Mouse (Mus musculus): ENCODE measurements around the gene Ndufaf2. TPM values are rescaled to one million over a fixed set of nuclear protein-coding genes. Genes with fewer than 3 reads are reported as not detected.

Ndufaf2 gene
- polyA plus RNA-seq, 1 experiment from 2014 or later: 79.7 TPM

DNA sequence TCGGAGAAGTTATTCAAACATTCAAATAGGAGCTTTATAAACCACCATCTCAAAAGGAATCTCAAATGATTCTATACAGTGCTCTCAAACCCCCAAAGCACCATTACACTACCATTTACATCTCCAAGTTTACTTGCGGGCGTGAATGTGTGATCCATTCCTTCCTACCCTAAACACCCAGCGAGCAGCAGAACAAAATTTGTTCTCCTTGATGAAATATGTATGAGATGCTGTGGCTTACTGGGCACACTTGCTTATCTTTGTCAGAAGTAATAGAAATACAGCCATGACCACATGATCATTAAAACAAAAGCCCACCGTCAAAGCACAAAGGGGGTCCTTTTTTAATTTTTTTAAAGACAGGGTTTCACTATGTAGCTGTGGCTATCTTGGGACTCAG, 44.9 kb downstream of the Ndufaf2 start:
- Histone ChIP-seq H3K4me1 (ENCODE audit: insufficient read depth) (no peaks in the 10 kb centered on the region), H3K9me3 (ENCODE audit: low read depth, low read length) (no peaks in the 10 kb centered on the region), H3K36me3 (ENCODE audit: insufficient read depth) (no peaks in the 10 kb centered on the region), H3K4me2 (no peak overlapping the region), H3K9ac (no peak overlapping the region), H3K4me3 (ENCODE audit: low read depth, low read length) (no peak overlapping the region), H3K27ac (ENCODE audit: low read depth) (no peak overlapping the region), H3K27me3 (ENCODE audit: insufficient read depth, low read length) (no peaks in the 10 kb centered on the region)
- WGBS: 88% methylated on average over 5 of the region's 5 CpGs
- DNase-seq (no peak), ATAC-seq (ENCODE audit: insufficient read depth) (no peak)
- no peak for TF ChIP-seq CTCF (IDR thresholded peaks at IDR 0.05; ENCODE audit: low read depth)

DNA sequence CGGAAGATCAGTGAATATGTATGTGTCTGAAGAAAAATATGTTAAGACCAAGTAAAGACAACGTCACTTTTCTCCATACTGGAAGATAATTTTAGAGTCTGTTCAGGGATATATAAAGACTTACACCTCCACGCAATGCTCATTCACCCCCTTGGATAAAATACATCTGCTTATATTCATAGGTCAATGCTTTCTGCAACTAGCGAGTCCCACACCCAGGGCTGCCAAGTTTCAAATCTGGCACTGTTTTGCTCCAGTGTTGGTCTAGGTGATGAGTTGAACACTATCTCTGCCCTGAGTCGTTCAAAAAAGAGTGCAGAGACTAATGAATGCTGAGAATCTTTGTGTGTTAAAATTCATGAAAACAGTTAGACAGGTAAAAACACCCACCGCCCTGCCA, 47.5 kb downstream of the Ndufaf2 start:
- no peak for ATAC-seq (ENCODE audit: insufficient read depth)
- Histone ChIP-seq H3K27me3 (ENCODE audit: insufficient read depth, low read length) (no peaks in the 10 kb centered on the region), H3K4me1 (ENCODE audit: insufficient read depth) (no peaks in the 10 kb centered on the region), H3K27ac (ENCODE audit: low read depth) (no peak overlapping the region), H3K36me3 (ENCODE audit: insufficient read depth) (no peaks in the 10 kb centered on the region), H3K4me3 (ENCODE audit: low read depth, low read length) (no peak overlapping the region), H3K4me2 (no peak overlapping the region), H3K9ac (no peak overlapping the region), H3K9me3 (ENCODE audit: low read depth, low read length) (no peaks in the 10 kb centered on the region)
- DNase-seq: no peak
- WGBS: 82% methylated on average over 6 of the region's 6 CpGs
- no peak for TF ChIP-seq CTCF (IDR thresholded peaks at IDR 0.05; ENCODE audit: low read depth)

DNA sequence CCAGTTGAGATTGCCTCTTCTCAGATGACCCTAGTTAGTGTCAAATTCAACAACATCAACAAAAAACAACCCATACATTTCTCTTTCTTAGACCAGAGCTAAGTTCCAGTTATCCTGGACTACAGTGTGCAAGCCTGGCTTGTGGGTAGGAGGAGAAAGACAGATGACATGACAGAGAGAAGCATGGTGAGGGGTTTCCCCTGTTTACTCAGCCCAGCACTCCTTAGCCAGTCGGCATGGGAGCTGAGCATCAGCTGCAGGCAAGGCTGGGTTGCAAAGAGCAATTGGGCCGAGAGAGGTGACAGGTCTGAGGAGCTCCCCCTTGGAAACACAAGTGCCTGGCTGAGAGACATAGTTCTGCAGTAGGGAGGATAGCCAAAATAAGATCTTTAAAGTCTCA, 57.7 kb downstream of the Ndufaf2 start:
- ATAC-seq (ENCODE audit: insufficient read depth) (no peak), DNase-seq (no peak)
- WGBS: 13% methylated on average over 2 of the region's 2 CpGs
- no peak overlapping the region for H3K27ac ChIP-seq (ENCODE audit: low read depth)
- TF ChIP-seq CTCF (IDR thresholded peaks at IDR 0.05; ENCODE audit: low read depth): no peak
- H3K27me3 ChIP-seq (ENCODE audit: insufficient read depth, low read length): no peaks in the 10 kb centered on the region
- H3K4me1 ChIP-seq (ENCODE audit: insufficient read depth): no peaks in the 10 kb centered on the region
- H3K9me3 ChIP-seq (ENCODE audit: low read depth, low read length): no peaks in the 10 kb centered on the region
- no peak overlapping the region for H3K4me2 ChIP-seq
- no peak overlapping the region for H3K9ac ChIP-seq
- no peaks in the 10 kb centered on the region for H3K36me3 ChIP-seq (ENCODE audit: insufficient read depth)
- H3K4me3 ChIP-seq (ENCODE audit: low read depth, low read length): no peak overlapping the region

DNA sequence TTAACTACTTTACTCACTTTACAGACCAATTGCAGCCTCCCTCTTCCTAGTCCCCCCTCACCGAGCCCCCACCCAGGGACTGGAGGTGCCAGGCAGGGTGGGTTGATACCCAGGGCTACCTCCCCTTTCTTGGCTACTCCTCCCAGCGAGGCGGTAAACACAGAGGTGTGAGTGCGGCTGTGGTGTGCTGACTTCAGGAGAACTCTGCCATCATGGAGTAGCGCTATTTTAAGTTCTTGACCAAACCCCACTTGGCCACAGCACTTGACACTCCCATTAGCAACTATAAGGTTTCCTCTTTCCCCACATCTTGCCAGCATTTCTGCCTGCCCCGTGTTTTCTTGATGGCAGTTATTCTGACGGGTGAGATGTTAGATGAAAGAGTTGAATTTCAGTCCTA, 62.0 kb downstream of the Ndufaf2 start:
- H3K9ac ChIP-seq: no peak overlapping the region
- WGBS: 47% methylated on average over 7 of the region's 7 CpGs
- no peak overlapping the region for H3K27ac ChIP-seq (ENCODE audit: low read depth)
- H3K4me2 ChIP-seq: no peak overlapping the region
- no peak for DNase-seq
- no peaks in the 10 kb centered on the region for H3K9me3 ChIP-seq (ENCODE audit: low read depth, low read length)
- no peak overlapping the region for H3K4me3 ChIP-seq (ENCODE audit: low read depth, low read length)
- ATAC-seq (ENCODE audit: insufficient read depth): no peak
- no peaks in the 10 kb centered on the region for H3K27me3 ChIP-seq (ENCODE audit: insufficient read depth, low read length)
- TF ChIP-seq CTCF (IDR thresholded peaks at IDR 0.05; ENCODE audit: low read depth): no peak
- H3K36me3 ChIP-seq (ENCODE audit: insufficient read depth): no peaks in the 10 kb centered on the region
- no peaks in the 10 kb centered on the region for H3K4me1 ChIP-seq (ENCODE audit: insufficient read depth)

DNA sequence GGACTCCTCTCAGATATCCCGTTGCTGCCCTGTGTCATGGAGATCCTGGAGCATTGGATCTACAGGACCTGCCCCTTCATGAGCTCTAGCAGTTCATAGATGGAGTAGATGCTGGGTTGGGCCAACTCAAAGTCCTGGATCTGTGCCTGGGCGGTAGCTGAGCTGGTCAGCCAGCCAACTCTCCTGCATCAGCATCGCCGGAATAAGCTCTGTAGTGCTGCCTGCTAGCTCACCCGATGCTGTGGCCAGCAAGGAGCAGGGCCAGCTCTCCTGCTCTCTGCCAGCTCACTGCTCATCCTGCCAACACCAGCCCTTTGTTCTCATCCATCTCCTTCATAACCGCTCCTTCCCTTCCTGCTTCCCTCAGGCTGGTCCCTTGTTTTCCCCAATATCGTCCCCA, 62.8 kb downstream of the Ndufaf2 start:
- ATAC-seq (ENCODE audit: insufficient read depth): peak; percentile 68
- Histone ChIP-seq H3K4me2 (no peak overlapping the region), H3K36me3 (ENCODE audit: insufficient read depth) (no peaks in the 10 kb centered on the region), H3K27me3 (ENCODE audit: insufficient read depth, low read length) (no peaks in the 10 kb centered on the region), H3K4me1 (ENCODE audit: insufficient read depth) (no peaks in the 10 kb centered on the region), H3K9me3 (ENCODE audit: low read depth, low read length) (no peaks in the 10 kb centered on the region), H3K27ac (ENCODE audit: low read depth) (no peak overlapping the region), H3K9ac (no peak overlapping the region), H3K4me3 (ENCODE audit: low read depth, low read length) (no peak overlapping the region)
- DNase-seq: peak; percentile 59
- 62% methylated on average over 7 of the region's 7 CpGs for WGBS
- TF ChIP-seq CTCF (IDR thresholded peaks at IDR 0.05; ENCODE audit: low read depth): no peak

DNA sequence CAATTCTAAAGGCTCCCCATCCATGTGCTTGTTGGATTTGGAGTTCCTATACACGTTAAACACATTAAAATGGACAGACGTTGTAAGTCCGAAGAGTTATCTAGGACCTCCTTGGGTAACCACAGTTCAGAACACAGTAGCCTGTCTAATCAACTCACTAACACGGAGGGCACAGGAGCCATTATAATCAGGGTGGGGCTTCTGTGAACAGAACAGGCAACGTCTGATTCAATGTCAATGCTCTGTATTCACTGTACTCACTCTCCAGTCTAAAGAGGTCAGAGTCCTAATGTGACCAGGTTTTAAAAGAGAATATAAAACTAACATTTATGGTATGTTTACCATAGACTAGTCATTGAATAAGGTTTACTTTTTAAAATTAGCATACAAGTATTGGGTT, 63.7 kb downstream of the Ndufaf2 start:
- Histone ChIP-seq H3K27me3 (ENCODE audit: insufficient read depth, low read length) (no peaks in the 10 kb centered on the region), H3K4me3 (ENCODE audit: low read depth, low read length) (no peak overlapping the region), H3K27ac (ENCODE audit: low read depth) (no peak overlapping the region), H3K4me1 (ENCODE audit: insufficient read depth) (no peaks in the 10 kb centered on the region), H3K36me3 (ENCODE audit: insufficient read depth) (no peaks in the 10 kb centered on the region), H3K9me3 (ENCODE audit: low read depth, low read length) (no peaks in the 10 kb centered on the region), H3K9ac (no peak overlapping the region), H3K4me2 (no peak overlapping the region)
- no peak for DNase-seq
- ATAC-seq (ENCODE audit: insufficient read depth): no peak
- TF ChIP-seq CTCF (IDR thresholded peaks at IDR 0.05; ENCODE audit: low read depth): no peak
- WGBS: 88% methylated on average over 5 of the region's 5 CpGs

DNA sequence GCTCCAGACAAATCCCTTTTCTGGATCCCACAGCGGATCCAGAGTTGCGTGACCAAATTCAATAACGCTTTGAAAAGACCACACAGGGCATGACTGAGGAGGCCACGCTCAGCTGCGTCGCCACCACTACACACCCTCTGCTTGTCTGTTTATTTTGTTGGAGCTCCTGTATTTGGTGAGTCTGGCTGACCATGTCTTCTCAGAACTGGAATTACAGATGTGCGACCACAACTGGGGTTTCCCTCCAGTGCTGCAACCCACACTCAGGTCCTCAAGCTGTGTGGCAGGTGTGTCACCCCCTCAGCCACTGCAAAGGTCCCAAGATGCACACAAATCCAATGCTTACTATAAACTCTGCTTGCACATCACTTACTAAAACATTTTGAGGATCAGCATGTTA, 66.1 kb downstream of the Ndufaf2 start:
- ATAC-seq (ENCODE audit: insufficient read depth) (no peak), DNase-seq (no peak)
- no peak overlapping the region for H3K4me3 ChIP-seq (ENCODE audit: low read depth, low read length)
- no peaks in the 10 kb centered on the region for H3K9me3 ChIP-seq (ENCODE audit: low read depth, low read length)
- H3K4me2 ChIP-seq: no peak overlapping the region
- no peaks in the 10 kb centered on the region for H3K4me1 ChIP-seq (ENCODE audit: insufficient read depth)
- 79% methylated on average over 7 of the region's 7 CpGs for WGBS
- H3K36me3 ChIP-seq (ENCODE audit: insufficient read depth): no peaks in the 10 kb centered on the region
- H3K9ac ChIP-seq: no peak overlapping the region
- no peak for TF ChIP-seq CTCF (IDR thresholded peaks at IDR 0.05; ENCODE audit: low read depth)
- no peak overlapping the region for H3K27ac ChIP-seq (ENCODE audit: low read depth)
- H3K27me3 ChIP-seq (ENCODE audit: insufficient read depth, low read length): no peaks in the 10 kb centered on the region

DNA sequence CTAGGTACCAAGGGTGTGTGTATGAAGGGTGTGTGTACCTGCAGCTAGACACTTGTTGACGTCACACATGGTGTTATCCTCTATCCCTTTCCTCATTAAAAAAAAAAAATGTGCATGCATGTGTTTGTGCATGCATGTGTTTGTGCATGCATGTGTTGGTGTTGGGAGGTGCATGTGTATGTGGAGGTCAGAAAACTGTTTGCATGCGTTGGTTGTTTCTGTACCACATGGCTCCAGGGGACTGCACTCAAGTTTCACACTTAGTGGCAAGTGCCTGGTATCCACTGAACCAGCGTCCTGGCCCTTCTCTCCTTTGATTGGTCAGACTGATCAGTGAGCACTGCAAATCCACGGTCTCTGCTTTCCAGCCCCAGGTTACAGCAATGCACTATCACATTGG, 71.7 kb downstream of the Ndufaf2 start:
- H3K9ac ChIP-seq: no peak overlapping the region
- H3K4me3 ChIP-seq (ENCODE audit: low read depth, low read length): no peak overlapping the region
- TF ChIP-seq CTCF (IDR thresholded peaks at IDR 0.05; ENCODE audit: low read depth): no peak
- 68% methylated on average over 4 of the region's 4 CpGs for WGBS
- no peaks in the 10 kb centered on the region for H3K4me1 ChIP-seq (ENCODE audit: insufficient read depth)
- no peaks in the 10 kb centered on the region for H3K27me3 ChIP-seq (ENCODE audit: insufficient read depth, low read length)
- no peak overlapping the region for H3K4me2 ChIP-seq
- DNase-seq (no peak), ATAC-seq (ENCODE audit: insufficient read depth) (no peak)
- H3K27ac ChIP-seq (ENCODE audit: low read depth): no peak overlapping the region
- no peaks in the 10 kb centered on the region for H3K9me3 ChIP-seq (ENCODE audit: low read depth, low read length)
- H3K36me3 ChIP-seq (ENCODE audit: insufficient read depth): no peaks in the 10 kb centered on the region

Measured in lung, embryonic 14.5 days (tissue).